Mouse (Mus musculus) limb, embryonic 13.5 days (tissue): ENCODE measurements around the gene Tmem229b. TPM values are rescaled to one million over a fixed set of nuclear protein-coding genes. Genes with fewer than 3 reads are reported as not detected.
"Not testable (repeated sequence)": the region's sequence is repeated elsewhere in the genome, so short reads cannot be mapped to it uniquely, and the experiment has no call there.

Experiments used
- ATAC-seq: fragments of 200-750 bp; cut with Nextera tagmentation; 2 replicates; pipeline ENCODE4 v1.8.0; 2017; ENCODE audit warnings: low read depth, moderate number of reproducible peaks, moderate TSS enrichment; ENCODE audit not compliant: low FRiP score
- H3K27ac ChIP-seq: fragments of 300-500 bp; sonication (generic); 2 replicates; pipeline ENCODE4 v1.5.1; 2015; ENCODE audit warnings: inconsistent platforms, mild to moderate bottlenecking, moderate library complexity
- H3K27me3 ChIP-seq: fragments of 300-500 bp; sonication (generic); 2 replicates; pipeline ENCODE4 v1.6.1; 2015; ENCODE audit warnings: mild to moderate bottlenecking, inconsistent platforms
- H3K36me3 ChIP-seq: fragments of 300-500 bp; sonication (generic); 2 replicates; pipeline ENCODE4 v1.6.1; 2015; ENCODE audit warnings: inconsistent platforms, mild to moderate bottlenecking, moderate library complexity
- H3K4me1 ChIP-seq: fragments of 300-500 bp; sonication (generic); 2 replicates; pipeline ENCODE4 v1.6.1; 2015; ENCODE audit warnings: inconsistent platforms
- H3K4me2 ChIP-seq: fragments of 300-500 bp; sonication (generic); replicated peaks from 2 replicates; pipeline ENCODE4 v1.6.1; 2015; ENCODE audit warnings: inconsistent platforms, mild to moderate bottlenecking, moderate library complexity
- H3K4me3 ChIP-seq: fragments of 300-500 bp; sonication (generic); 2 replicates; pipeline ENCODE4 v1.5.1; 2015; ENCODE audit warnings: moderate library complexity, mild to moderate bottlenecking, inconsistent platforms
- H3K9ac ChIP-seq: fragments of 300-500 bp; sonication (generic); 2 replicates; pipeline ENCODE4 v1.6.1; 2015; ENCODE audit warnings: mild to moderate bottlenecking, inconsistent platforms
- H3K9me3 ChIP-seq: fragments of 300-500 bp; sonication (generic); 2 replicates; pipeline ENCODE4 v1.6.1; 2016; ENCODE audit warnings: inconsistent platforms
- WGBS: fragments of 180-500 bp; shearing (Covaris S2); methylation state at CpG from one replicate; pipeline ENCODE4 v1.1.7; 2015; 5-methylcytosine and 5-hydroxymethylcytosine counted together
- polyA plus RNA-seq: library from polyadenylated mRNA; unstranded; fragments of >200 nt; fragmentation: Nextera tagmentation; extraction: Ambion mirVana; gene quantifications from 2 replicates; pipeline ENCODE4 v1.2.1, GENCODE M21; 2015

Tmem229b gene
- polyA plus RNA-seq, 1 experiment from 2014 or later = 5.3 TPM

DNA sequence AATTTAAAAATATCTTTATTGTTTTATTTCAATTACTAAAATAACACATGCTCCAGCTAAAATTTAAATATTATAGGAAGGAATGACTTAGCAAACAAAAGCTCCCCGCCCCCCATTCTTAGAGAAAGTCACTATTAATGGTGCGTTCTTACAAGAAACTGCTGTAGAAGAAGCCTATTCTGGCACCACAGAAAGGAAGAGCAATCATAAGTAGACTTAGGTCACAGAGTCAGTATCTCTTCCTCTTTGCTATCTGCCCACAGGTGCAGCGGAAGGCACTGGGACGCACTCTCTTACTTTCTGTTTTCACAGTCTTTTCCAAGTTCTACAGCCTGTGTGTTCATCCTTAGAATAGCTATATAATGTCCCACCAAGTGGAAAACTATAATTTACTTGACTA is 31.6 kb downstream of the Tmem229b start:
- no peak overlapping the region for H3K4me2 ChIP-seq
- WGBS = 91% methylated on average over 4 of the region's 4 CpGs
- ATAC-seq = no peak

GRCm38 (mm10) chr12:78974767-78975166 is 32.7 kb downstream of the Tmem229b start:
- no peak overlapping the region for H3K4me2 ChIP-seq
- no peak overlapping the region for H3K27ac ChIP-seq
- no peak overlapping the region for H3K9ac ChIP-seq
- H3K27me3 ChIP-seq = no peaks in the 10 kb centered on the region
- no peaks in the 10 kb centered on the region for H3K36me3 ChIP-seq
- no peaks in the 10 kb centered on the region for H3K9me3 ChIP-seq
- ATAC-seq = no peak
- no peaks in the 10 kb centered on the region for H3K4me1 ChIP-seq
- WGBS = 91% methylated on average over 5 of the region's 5 CpGs
- H3K4me3 ChIP-seq = no peak overlapping the region

More for the DNA sequence above, 31.6 kb downstream of the Tmem229b start:
- H3K9me3 ChIP-seq = no peaks in the 10 kb centered on the region; the same call in 1 of the 2 replicates
- H3K27ac ChIP-seq = no peak overlapping the region
- no peak overlapping the region for H3K9ac ChIP-seq
- no peaks in the 10 kb centered on the region for H3K36me3 ChIP-seq
- H3K27me3 ChIP-seq = no peaks in the 10 kb centered on the region
- no peaks in the 10 kb centered on the region for H3K4me1 ChIP-seq
- no peak overlapping the region for H3K4me3 ChIP-seq

- ATAC-seq = no peak
- WGBS = 84% methylated on average over 2 of the region's 2 CpGs
- H3K27me3 ChIP-seq = no peaks in the 10 kb centered on the region
- H3K9ac ChIP-seq = no peak overlapping the region
- H3K9me3 ChIP-seq = no peaks in the 10 kb centered on the region
- H3K4me3 ChIP-seq = no peak overlapping the region
- H3K36me3 ChIP-seq = no peaks in the 10 kb centered on the region
- H3K4me1 ChIP-seq = no peaks in the 10 kb centered on the region
- H3K27ac ChIP-seq = no peak overlapping the region
- no peak overlapping the region for H3K4me2 ChIP-seq
Observed at GRCm38 (mm10) chr12:78973779-78974178, 33.6 kb downstream of the Tmem229b start.

DNA sequence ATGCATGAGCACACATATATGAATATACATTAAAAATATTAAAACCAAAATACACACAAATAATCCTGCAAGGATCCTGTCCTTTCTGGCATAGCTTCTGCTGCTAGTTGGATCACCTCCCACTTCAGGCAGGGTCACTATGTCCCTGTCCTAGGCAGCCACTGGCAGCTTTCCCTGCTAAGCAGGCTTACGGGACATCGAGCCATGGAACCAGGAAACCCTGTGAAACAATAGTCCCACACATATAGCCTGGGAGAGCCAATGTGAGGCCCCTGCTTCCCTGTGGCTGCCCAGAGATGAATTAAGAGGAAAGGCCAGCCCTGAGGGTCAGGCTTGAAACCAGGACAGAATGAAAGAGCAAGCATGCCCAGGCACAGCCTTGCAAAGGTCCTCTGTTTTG is 35.8 kb downstream of the Tmem229b start:
- no peak overlapping the region for H3K9ac ChIP-seq
- no peak overlapping the region for H3K4me2 ChIP-seq
- H3K27ac ChIP-seq = no peak overlapping the region
- H3K4me1 ChIP-seq = no peaks in the 10 kb centered on the region
- WGBS = 81% methylated on average over 2 of the region's 2 CpGs
- ATAC-seq = no peak
- no peak overlapping the region for H3K4me3 ChIP-seq
- no peaks in the 10 kb centered on the region for H3K36me3 ChIP-seq
- H3K27me3 ChIP-seq = no peaks in the 10 kb centered on the region
- H3K9me3 ChIP-seq = no peaks in the 10 kb centered on the region

DNA sequence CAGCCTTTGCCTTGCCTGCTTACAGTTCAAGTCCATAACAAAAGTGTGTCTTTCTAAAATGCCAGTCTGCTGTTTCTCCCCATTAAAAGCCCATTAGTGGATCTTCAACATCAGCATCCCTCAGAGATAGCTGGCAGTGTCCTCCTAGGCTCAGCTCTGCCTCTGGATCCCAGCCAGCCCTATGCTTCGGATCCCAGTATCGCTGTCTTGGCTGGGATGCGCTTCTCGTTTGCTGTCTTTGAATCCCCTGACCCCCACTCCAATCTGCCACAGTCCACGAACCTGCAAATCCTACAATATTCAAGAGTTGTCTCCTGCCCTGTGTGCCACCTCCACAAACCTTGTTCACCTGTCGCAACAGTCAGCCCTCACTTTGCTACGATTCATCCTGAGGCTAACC is 36.7 kb downstream of the Tmem229b start:
- Histone ChIP-seq H3K27me3 (no peaks in the 10 kb centered on the region), H3K36me3 (no peaks in the 10 kb centered on the region), H3K27ac (no peak overlapping the region), H3K4me3 (no peak overlapping the region), H3K4me1 (no peaks in the 10 kb centered on the region), H3K9me3 (no peaks in the 10 kb centered on the region), H3K4me2 (no peak overlapping the region), H3K9ac (no peak overlapping the region)
- 86% methylated on average over 7 of the region's 7 CpGs for WGBS
- no peak for ATAC-seq

- not testable (repeated sequence) for H3K9me3 ChIP-seq, H3K4me3 ChIP-seq, H3K4me2 ChIP-seq, H3K9ac ChIP-seq, H3K27ac ChIP-seq, H3K36me3 ChIP-seq, H3K4me1 ChIP-seq, H3K27me3 ChIP-seq, ATAC-seq
- WGBS = 87% methylated on average over 11 of the region's 11 CpGs
Observed at GRCm38 (mm10) chr12:78964496-78964895, 42.9 kb downstream of the Tmem229b start.

DNA sequence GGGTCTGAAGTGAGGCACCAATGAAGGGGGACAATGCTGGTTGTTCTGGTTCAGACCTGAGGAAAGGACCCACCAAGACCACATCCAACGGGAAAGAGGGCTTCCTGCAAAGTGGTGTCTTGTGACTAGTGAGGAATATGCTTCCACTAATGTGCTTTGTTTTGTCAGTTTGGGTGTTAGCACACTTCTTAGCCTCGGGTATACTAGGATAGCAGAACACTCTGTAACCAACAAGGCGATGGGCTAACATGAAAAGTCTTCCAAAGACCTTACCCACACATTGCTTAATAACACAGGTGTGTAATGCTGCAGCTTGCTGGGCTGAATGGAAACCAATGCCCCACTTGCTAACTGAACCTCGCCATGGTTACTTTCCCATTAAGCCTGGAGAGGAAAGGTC is 51.0 kb downstream of the Tmem229b start:
- no peaks in the 10 kb centered on the region for H3K36me3 ChIP-seq
- peaks cover 27% of the 10 kb centered on the region for H3K9me3 ChIP-seq
- no peak overlapping the region for H3K4me2 ChIP-seq
- H3K4me1 ChIP-seq = no peaks in the 10 kb centered on the region
- 82% methylated on average over 4 of the region's 4 CpGs for WGBS
- H3K9ac ChIP-seq = no peak overlapping the region
- ATAC-seq = no peak
- H3K27me3 ChIP-seq = no peaks in the 10 kb centered on the region
- no peak overlapping the region for H3K27ac ChIP-seq
- no peak overlapping the region for H3K4me3 ChIP-seq

DNA sequence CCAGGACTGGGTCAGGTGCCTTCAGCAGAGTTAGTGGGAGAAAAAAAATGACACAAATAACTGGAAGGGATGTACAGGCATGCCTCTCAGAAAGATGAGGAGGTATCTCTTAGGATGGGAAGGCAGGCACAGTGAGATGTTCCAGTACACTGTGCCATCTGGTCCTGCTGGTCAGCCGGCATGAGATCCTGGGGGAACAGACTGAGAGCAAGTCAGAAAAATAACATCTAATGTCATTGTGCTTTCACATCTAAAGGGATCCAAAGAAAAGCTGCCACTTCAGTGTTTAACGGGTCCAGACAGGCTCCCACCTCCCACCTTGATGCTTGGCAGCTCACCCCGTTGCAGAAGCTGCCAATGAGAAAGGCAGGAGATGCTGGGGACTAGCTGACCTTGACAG is 54.9 kb downstream of the Tmem229b start:
- Histone ChIP-seq H3K4me3 (no peak overlapping the region), H3K9me3 (peaks cover 22% of the 10 kb centered on the region), H3K27ac (no peak overlapping the region), H3K36me3 (no peaks in the 10 kb centered on the region), H3K9ac (no peak overlapping the region), H3K27me3 (no peaks in the 10 kb centered on the region), H3K4me1 (no peaks in the 10 kb centered on the region), H3K4me2 (no peak overlapping the region)
- ATAC-seq = no peak
- 66% methylated on average over 3 of the region's 3 CpGs for WGBS

- Histone ChIP-seq H3K27me3 (no peaks in the 10 kb centered on the region), H3K9me3 (peaks cover 18% of the 10 kb centered on the region), H3K27ac (no peak overlapping the region), H3K4me3 (no peak overlapping the region), H3K4me1 (no peaks in the 10 kb centered on the region), H3K9ac (no peak overlapping the region), H3K4me2 (no peak overlapping the region), H3K36me3 (no peaks in the 10 kb centered on the region)
- WGBS = 75% methylated on average over 11 of the region's 11 CpGs
- ATAC-seq = no peak
Observed at GRCm38 (mm10) chr12:78952053-78952452, 55.4 kb downstream of the Tmem229b start.

DNA sequence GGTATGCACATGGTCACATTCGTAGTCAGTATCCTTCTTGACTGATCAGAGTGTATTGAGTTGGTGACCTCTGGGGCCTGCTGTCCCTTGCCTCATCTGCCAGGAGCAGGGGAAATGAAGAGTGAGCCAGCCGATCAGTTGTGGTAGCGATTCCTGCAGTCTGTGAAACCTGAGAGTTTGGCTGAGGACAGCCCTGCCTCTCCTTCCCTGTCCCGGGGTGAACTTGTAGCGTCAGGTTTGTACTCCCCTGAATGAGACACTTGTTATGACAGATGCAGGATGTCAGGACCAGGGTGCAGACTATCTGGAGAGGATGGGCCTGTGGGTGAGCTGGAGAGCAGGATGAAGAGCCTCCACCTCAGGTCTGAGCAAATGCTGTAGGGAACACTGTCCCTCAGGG is 59.8 kb downstream of the Tmem229b start:
- H3K27me3 ChIP-seq = no peaks in the 10 kb centered on the region
- no peaks in the 10 kb centered on the region for H3K36me3 ChIP-seq
- H3K9me3 ChIP-seq = no peaks in the 10 kb centered on the region
- no peak overlapping the region for H3K4me2 ChIP-seq
- H3K4me1 ChIP-seq = no peaks in the 10 kb centered on the region
- no peak overlapping the region for H3K4me3 ChIP-seq
- WGBS = 55% methylated on average over 5 of the region's 5 CpGs
- ATAC-seq = no peak
- H3K9ac ChIP-seq = no peak overlapping the region
- no peak overlapping the region for H3K27ac ChIP-seq

DNA sequence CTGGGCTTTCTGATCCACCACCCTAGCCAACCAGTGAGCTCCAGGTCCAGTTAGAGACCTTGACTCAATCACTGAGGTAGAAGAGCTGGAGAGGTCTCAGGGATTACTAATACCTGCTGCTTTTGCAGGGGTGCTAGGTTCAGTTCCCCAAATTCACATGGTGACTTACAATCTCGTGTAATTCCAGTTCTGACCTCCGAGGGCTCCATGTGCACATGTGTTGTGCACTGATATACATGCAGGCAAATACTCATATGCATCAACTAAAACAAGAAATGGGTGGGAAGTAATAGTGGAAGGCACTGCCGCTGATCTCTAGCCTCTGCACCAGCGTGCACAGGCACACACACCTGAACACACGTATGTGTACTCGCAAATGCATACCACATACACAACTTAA is 60.3 kb downstream of the Tmem229b start:
- no peak overlapping the region for H3K27ac ChIP-seq
- no peaks in the 10 kb centered on the region for H3K36me3 ChIP-seq
- 78% methylated on average over 6 of the region's 6 CpGs for WGBS
- H3K9me3 ChIP-seq = no peaks in the 10 kb centered on the region
- no peak overlapping the region for H3K4me3 ChIP-seq
- no peaks in the 10 kb centered on the region for H3K27me3 ChIP-seq
- H3K9ac ChIP-seq = no peak overlapping the region
- no peaks in the 10 kb centered on the region for H3K4me1 ChIP-seq
- H3K4me2 ChIP-seq = no peak overlapping the region
- no peak for ATAC-seq

- 86% methylated on average over 6 of the region's 6 CpGs for WGBS
- no peaks in the 10 kb centered on the region for H3K4me1 ChIP-seq
- no peak for ATAC-seq
- no peaks in the 10 kb centered on the region for H3K27me3 ChIP-seq
- no peaks in the 10 kb centered on the region for H3K9me3 ChIP-seq
- no peak overlapping the region for H3K4me3 ChIP-seq
- no peak overlapping the region for H3K4me2 ChIP-seq
- H3K36me3 ChIP-seq = no peaks in the 10 kb centered on the region
- no peak overlapping the region for H3K9ac ChIP-seq
- H3K27ac ChIP-seq = no peak overlapping the region
Observed at GRCm38 (mm10) chr12:78942931-78943330, 64.5 kb downstream of the Tmem229b start.

DNA sequence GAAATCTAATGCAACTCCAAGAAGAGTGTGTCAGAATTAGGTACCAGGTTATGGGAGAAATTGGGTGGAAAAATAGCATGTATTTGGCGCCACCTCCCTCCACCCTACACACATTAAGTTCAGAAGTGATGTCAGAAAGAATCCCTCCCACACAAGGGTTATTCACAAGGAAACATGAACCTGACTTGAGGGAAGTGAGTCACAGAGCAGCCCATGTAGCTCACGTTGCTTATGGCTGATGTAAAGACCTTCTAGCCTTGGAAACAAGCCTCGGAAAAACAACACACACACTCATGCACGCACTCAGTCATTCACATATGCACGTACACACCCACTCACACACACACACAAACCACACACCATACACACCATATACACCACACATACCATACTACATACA is 67.3 kb downstream of the Tmem229b start:
- 81% methylated on average over 5 of the region's 5 CpGs for WGBS
- H3K4me3 ChIP-seq = no peak overlapping the region
- no peak overlapping the region for H3K9ac ChIP-seq
- H3K27ac ChIP-seq = no peak overlapping the region
- no peaks in the 10 kb centered on the region for H3K27me3 ChIP-seq
- no peaks in the 10 kb centered on the region for H3K9me3 ChIP-seq
- ATAC-seq = no peak
- H3K36me3 ChIP-seq = no peaks in the 10 kb centered on the region
- H3K4me2 ChIP-seq = no peak overlapping the region
- no peaks in the 10 kb centered on the region for H3K4me1 ChIP-seq
